20 mouse cellular contexts compared by ENCODE assay signal in the genomic region with DNA sequence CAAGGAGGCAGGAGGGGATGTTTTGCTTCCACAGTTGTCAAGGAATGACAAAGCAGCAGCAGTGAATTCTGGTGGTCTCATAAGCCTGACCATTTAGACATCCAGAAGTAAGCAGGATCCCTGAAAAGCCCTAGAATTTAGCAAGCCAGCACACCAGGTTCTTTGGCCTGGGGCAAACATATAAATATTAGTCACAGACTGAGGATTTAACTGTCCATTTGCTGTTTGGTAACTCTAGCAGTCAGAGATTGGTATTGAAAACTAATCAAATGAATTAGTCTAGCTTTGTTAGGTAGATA. TPM values are rescaled to one million over a fixed set of nuclear protein-coding genes. Genes with fewer than 3 reads are reported as not detected.
"Had no signal": no experiment of that assay in that cellular context is flagged by ENCODE, and none has a peak within 500 bp of the region (broad histone marks: within the 10 kb centered on the region; RNA-seq: fewer than 3 reads in every experiment).

No protein-coding gene starts in this region.

- H3K36me3 ChIP-seq: limb, embryonic 12.5 days; liver, embryonic 13.5 days; stomach, embryonic 15.5 days had no signal

- ATAC-seq: liver, postnatal 0 days had no signal

- H3K9me3 ChIP-seq: limb, embryonic 12.5 days; liver, embryonic 13.5 days; stomach, embryonic 15.5 days had no signal

- DNase-seq: kidney, adult 18-20 months; kidney, postnatal 36 days; layer of hippocampus, adult 9-11 months; liver; liver, embryonic 13.5 days; liver, postnatal 0 days; midbrain, embryonic 14.5 days; right cerebral cortex, postnatal 14 days; thymus, adult 2 months; thymus, postnatal 25 days had no signal

- H3K27ac ChIP-seq: kidney, postnatal 0 days; limb, embryonic 12.5 days; liver, embryonic 13.5 days; stomach, embryonic 15.5 days had no signal

- H3K4me3 ChIP-seq: limb, embryonic 12.5 days; liver, embryonic 13.5 days; myocyte; stomach, embryonic 15.5 days had no signal

- H3K9ac ChIP-seq: limb, embryonic 12.5 days; liver, embryonic 13.5 days; liver, postnatal 0 days; stomach, embryonic 15.5 days had no signal

- H3K4me1 ChIP-seq: liver, embryonic 13.5 days had no signal

- H3K4me2 ChIP-seq: limb, embryonic 12.5 days; liver, embryonic 13.5 days; stomach, embryonic 15.5 days had no signal

RNA-seq across cellular contexts. Expression of gene Gm28230, which starts 15.4 kb away (rescaled TPM):
- total RNA-seq: layer of hippocampus, adult 18-20 months; left cerebral cortex, postnatal 36 days; megakaryocyte-erythroid progenitor cell, adult 5-6 weeks had no signal
- polyA plus RNA-seq: liver, embryonic 13.5 days; liver, postnatal 0 days; lung, embryonic 16.5 days; midbrain, embryonic 14.5 days; myocyte; spleen, adult 2 months; stomach, embryonic 15.5 days had no signal

RNA-seq across cellular contexts. Expression of gene Hoxd1, which starts 20.9 kb away (rescaled TPM):
- total RNA-seq: left cerebral cortex, postnatal 36 days; megakaryocyte-erythroid progenitor cell, adult 5-6 weeks had no signal
- polyA plus RNA-seq: liver, embryonic 13.5 days; liver, postnatal 0 days; lung, embryonic 16.5 days; midbrain, embryonic 14.5 days; myocyte; spleen, adult 2 months; testis, adult 2 months had no signal

RNA-seq across cellular contexts. Expression of gene Hoxd4, which starts 30.2 kb away (rescaled TPM):
- total RNA-seq: layer of hippocampus, adult 18-20 months; left cerebral cortex, postnatal 36 days; megakaryocyte-erythroid progenitor cell, adult 5-6 weeks had no signal
- polyA plus RNA-seq: liver, embryonic 13.5 days; liver, postnatal 0 days; lung, embryonic 16.5 days; midbrain, embryonic 14.5 days; myocyte had no signal

RNA-seq across cellular contexts. Expression of gene Hoxd3, which starts 30.2 kb away (rescaled TPM):
- total RNA-seq: layer of hippocampus, adult 18-20 months; left cerebral cortex, postnatal 36 days; megakaryocyte-erythroid progenitor cell, adult 5-6 weeks had no signal
- polyA plus RNA-seq: liver, postnatal 0 days; midbrain, embryonic 14.5 days; myocyte; spleen, adult 2 months had no signal

RNA-seq across cellular contexts. Expression of gene Hoxd8, which starts 37.5 kb away (rescaled TPM):
- total RNA-seq: layer of hippocampus, adult 18-20 months; left cerebral cortex, postnatal 36 days; megakaryocyte-erythroid progenitor cell, adult 5-6 weeks had no signal
- polyA plus RNA-seq: liver, postnatal 0 days; midbrain, embryonic 14.5 days; myocyte had no signal
